Mouse (Mus musculus) right cerebral cortex, adult 18-20 months (tissue): Measurements from ENCODE around the gene Crip2.
A peak's percentile ranks its signal among the peaks of the same experiment; 100 is the strongest.

Experiments
- DNase-seq: peaks from one replicate; pipeline ENCODE4 v3.0.0; 2022; ENCODE audit warnings: mixed read lengths

Crip2 gene

GRCm38 (mm10) chr12:113132567-113132966, 7.5 kb upstream of the Crip2 start:
- peak; percentile 44 for DNase-seq

GRCm38 (mm10) chr12:113133260-113133659, 6.8 kb upstream of the Crip2 start:
- DNase-seq: no peak

GRCm38 (mm10) chr12:113133861-113134403, 6.1 kb upstream of the Crip2 start:
- no peak for DNase-seq

GRCm38 (mm10) chr12:113134502-113134901, 5.5 kb upstream of the Crip2 start:
- no peak for DNase-seq

GRCm38 (mm10) chr12:113135401-113135800, 4.6 kb upstream of the Crip2 start:
- no peak for DNase-seq

GRCm38 (mm10) chr12:113136492-113137020, 3.5 kb upstream of the Crip2 start:
- DNase-seq: no peak

GRCm38 (mm10) chr12:113137260-113138213, 2.5 kb upstream of the Crip2 start:
- no peak for DNase-seq

- DNase-seq: no peak
Observed at GRCm38 (mm10) chr12:113138291-113138690, 1.7 kb upstream of the Crip2 start.

DNA sequence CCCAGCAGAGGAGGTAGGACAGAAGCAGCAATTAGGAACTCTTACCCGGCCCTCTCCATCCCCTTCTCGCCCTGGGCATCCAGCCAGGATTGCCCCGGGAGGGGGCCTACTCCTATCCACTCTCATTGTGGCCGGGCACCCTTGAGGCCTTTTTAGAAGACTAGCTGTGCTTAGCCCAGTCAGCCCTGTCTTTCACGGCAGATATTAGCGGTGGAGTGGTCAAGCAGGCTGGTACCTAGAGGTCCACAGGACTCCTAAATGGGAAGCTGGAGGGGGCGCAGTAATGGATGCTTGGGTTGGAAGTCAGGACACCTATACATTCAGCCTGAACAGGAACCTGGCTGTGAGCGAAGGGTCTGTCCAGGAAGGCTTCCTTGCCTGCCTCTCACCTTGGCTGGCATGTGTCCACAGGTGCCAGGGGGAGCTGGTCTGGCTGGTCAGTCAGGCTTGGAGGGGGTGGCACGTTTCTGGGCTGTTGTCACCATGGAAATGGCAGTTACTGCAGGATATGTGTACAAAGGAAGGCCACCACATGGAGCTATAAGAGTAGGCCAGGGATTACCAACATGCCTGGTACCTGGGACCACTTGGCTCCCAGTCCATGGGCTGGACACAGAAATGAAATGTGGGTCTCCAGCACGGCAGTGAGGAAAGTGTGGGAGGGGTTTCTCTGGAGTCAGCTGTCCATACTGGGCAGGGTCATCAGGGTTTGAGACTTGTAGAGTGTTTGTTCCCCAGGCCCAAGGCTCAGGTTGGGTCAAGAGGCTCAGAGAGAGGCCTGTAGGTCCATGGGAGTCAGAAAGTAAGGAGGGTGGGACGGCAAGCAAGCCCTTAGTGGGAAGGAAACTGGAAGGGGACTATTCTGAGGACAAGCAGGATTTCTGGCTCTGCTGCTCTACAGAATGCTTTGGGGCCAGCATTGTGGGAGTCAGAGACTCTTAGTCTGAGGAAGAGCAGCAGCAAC, 853 bp upstream of the Crip2 start:
- DNase-seq: no peak

- no peak for DNase-seq
Observed at GRCm38 (mm10) chr12:113140616-113141411, 778 bp downstream of the Crip2 start.

- peak; percentile 60 for DNase-seq
Observed at GRCm38 (mm10) chr12:113141531-113141973, 1.5 kb downstream of the Crip2 start.

DNA sequence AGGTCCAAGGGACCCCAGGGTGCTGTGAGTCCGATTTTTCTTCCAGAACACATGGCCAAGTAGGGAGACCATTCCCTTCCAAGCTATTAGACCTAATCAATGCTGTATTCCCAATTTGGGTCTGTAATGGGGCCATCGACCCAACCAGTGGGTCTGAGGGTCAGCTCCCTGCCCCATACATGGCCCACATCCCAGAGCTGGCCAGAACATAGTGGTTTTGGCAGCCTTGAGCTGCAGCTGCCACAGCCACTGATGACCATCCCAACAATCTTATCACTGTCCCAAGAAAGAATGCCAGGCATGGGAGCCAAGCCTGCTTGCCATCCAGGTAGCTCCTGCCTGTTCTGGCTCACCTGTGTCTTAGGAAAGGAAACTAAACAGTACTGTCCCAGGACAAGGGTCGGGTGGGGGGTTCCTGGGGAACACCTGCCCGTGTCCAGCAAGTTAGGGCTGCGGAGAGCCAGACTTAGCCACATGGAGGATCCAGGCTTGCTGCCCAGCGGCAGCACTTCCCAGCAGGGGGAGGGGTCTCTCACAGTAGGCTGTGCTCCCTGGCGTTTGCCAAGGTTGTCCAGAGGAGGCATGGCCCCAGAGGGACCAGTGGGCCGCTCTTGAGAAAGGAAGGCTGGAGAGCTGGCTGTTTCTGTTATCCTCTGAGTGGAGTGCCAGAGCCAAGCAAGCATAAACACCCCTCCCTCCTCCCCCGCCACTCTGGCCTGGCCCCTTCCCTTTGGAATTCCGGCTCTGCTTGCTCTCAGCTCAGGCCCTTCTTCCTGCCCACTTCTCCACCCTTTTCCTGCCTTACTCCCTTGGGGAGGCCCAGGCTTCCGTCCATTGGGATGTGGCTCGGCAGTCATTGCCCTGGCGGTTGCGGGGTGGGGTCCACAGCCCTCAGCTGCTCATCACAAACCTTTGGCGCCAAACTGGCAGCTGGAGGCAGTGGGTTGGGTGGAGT, 2.3 kb downstream of the Crip2 start:
- DNase-seq: peak; percentile 56

GRCm38 (mm10) chr12:113143164-113143563, 3.1 kb downstream of the Crip2 start:
- no peak for DNase-seq

- peak; percentile 47 for DNase-seq
Observed at GRCm38 (mm10) chr12:113144001-113144756, 4.1 kb downstream of the Crip2 start.

GRCm38 (mm10) chr12:113144886-113145285, 4.8 kb downstream of the Crip2 start:
- no peak for DNase-seq

- no peak for DNase-seq
Observed at GRCm38 (mm10) chr12:113145591-113145990, 5.6 kb downstream of the Crip2 start.

GRCm38 (mm10) chr12:113146112-113147057, 6.3 kb downstream of the Crip2 start, which contains the start of gene Crip1:
TSS of gene Crip1 (plus strand) at chr12:113146316.
- DNase-seq: peak; percentile 83

- no peak for DNase-seq
Observed at GRCm38 (mm10) chr12:113147481-113147880, 7.4 kb downstream of the Crip2 start.
